Mouse (Mus musculus): ENCODE measurements at regions not wholly inside any gene's neighbourhood (a gene's known extent, or its start where the extent isn't known, plus 50 kb on each side); places are given as distances from the start of the nearest gene placed in this dataset.
"Not testable (repeated sequence)": the region's sequence is repeated elsewhere in the genome, so short reads cannot be mapped to it uniquely, and the experiment has no call there.

DNA sequence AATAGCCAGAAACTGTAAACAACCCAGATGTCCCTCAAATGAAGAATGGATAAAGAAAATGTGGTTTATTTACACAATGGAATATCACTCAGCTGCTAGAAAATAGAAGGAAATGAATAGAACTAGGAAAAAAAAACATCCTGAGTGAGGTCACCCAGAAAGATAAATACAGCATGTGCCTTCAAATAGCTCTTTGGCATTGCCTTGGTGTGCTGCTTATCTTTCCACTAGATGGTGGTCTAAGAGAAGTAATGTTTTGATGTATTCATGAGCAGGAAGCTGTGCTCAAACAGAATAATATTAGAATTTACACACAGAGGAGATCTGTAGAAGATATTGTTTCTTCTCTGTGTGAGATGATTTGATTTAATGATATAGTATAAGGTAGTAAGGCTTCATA is 78.8 kb downstream of the Zfp619 start:
- Histone ChIP-seq H3K4me3 (no peak overlapping the region), H3K4me1 (no peaks in the 10 kb centered on the region), H3K27ac (no peak overlapping the region), H3K9ac (no peak overlapping the region), H3K4me2 (replicated peaks) (no peak overlapping the region), H3K36me3 (no peaks in the 10 kb centered on the region), H3K9me3 (no peaks in the 10 kb centered on the region), H3K27me3 (replicated peaks) (no peaks in the 10 kb centered on the region)
- no peak for ATAC-seq (ENCODE audit: low FRiP score, low read depth)

DNA sequence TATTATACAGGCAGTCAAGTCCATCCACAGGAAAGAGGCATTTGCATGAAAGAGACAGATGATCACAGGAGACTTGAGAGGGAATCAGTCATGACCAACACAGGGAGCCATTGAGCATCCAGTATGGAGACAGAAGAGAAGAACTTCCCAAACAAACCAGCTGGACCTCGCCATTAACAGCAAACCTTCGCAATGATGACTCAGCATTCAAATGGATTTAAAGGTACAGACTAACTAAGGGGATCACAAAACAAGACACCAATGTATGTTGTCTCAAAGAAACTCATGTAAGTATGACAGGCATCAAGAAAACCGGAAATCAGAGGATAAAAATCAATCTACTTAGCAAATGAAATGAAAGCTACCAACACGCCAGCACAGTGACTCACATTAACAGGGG is 96.2 kb downstream of the Zfp619 start:
- Histone ChIP-seq H3K4me1 (no peaks in the 10 kb centered on the region), H3K4me2 (replicated peaks) (no peak overlapping the region), H3K36me3 (no peaks in the 10 kb centered on the region), H3K27me3 (replicated peaks) (no peaks in the 10 kb centered on the region), H3K9ac (no peak overlapping the region), H3K27ac (no peak overlapping the region), H3K9me3 (no peaks in the 10 kb centered on the region), H3K4me3 (no peak overlapping the region)
- WGBS: 81% methylated on average over 4 of the region's 4 CpGs
- no peak for ATAC-seq (ENCODE audit: low FRiP score, low read depth)

DNA sequence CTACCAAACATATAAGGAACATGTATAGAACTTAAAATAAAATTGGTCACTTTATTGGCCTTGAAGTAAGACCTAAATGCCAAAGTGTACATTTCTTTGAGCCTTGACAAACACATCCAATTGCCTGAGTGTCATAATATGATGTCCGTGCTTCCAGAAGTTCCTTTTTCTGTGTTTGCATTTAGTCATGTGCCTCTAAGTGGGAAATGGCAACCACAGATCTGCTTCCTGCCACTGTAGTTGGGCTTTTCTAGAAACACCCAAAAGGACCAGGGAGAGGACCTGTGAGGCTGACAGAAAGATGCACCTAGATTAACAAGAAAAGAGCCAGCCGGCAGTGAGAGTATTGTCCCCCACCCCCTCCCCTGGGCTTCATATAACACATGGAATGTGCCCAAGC is 97.5 kb downstream of the Zfp619 start:
- H3K4me3 ChIP-seq: no peak overlapping the region
- no peaks in the 10 kb centered on the region for H3K4me1 ChIP-seq
- no peaks in the 10 kb centered on the region for H3K27me3 ChIP-seq (replicated peaks)
- H3K27ac ChIP-seq: no peak overlapping the region
- no peaks in the 10 kb centered on the region for H3K9me3 ChIP-seq
- H3K9ac ChIP-seq: no peak overlapping the region
- no peak for ATAC-seq (ENCODE audit: low FRiP score, low read depth)
- H3K4me2 ChIP-seq (replicated peaks): no peak overlapping the region
- H3K36me3 ChIP-seq: no peaks in the 10 kb centered on the region
- WGBS: 93% methylated on average over 2 of the region's 2 CpGs

- H3K36me3 ChIP-seq: no peaks in the 10 kb centered on the region
- no peak overlapping the region for H3K4me3 ChIP-seq
- no peaks in the 10 kb centered on the region for H3K4me1 ChIP-seq
- no peak for ATAC-seq (ENCODE audit: low FRiP score, low read depth)
- no peak overlapping the region for H3K27ac ChIP-seq
- no peaks in the 10 kb centered on the region for H3K9me3 ChIP-seq
- 81% methylated on average over 2 of the region's 2 CpGs for WGBS
- no peak overlapping the region for H3K9ac ChIP-seq
- H3K27me3 ChIP-seq (replicated peaks): no peaks in the 10 kb centered on the region
- no peak overlapping the region for H3K4me2 ChIP-seq (replicated peaks)
Observed at GRCm38 (mm10) chr7:39621796-39622195, 104.2 kb downstream of the Zfp619 start.

DNA sequence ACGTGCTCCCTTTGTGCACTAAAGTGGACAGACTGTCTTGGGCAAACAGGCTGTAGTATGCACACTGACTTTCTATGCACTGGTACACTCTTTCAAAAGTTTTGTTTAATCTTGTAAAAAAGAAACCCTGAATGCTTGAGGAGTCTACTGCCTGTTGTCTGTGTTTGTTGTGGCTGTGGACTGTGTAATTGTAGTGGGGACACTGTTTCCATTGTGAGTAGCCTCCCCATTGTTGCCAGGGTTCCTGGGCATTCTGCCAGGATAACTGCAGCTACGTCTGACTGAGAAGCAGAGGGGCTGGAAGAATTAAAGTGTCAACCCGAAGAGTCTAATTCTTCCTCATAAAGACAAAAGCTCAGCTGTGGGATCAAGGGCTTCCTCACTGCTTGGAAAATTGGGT is 115.3 kb downstream of the Zfp619 start:
- Histone ChIP-seq H3K36me3 (no peaks in the 10 kb centered on the region), H3K27ac (no peak overlapping the region), H3K4me3 (no peak overlapping the region), H3K9me3 (no peaks in the 10 kb centered on the region), H3K9ac (no peak overlapping the region), H3K4me2 (replicated peaks) (no peak overlapping the region), H3K4me1 (no peaks in the 10 kb centered on the region), H3K27me3 (replicated peaks) (no peaks in the 10 kb centered on the region)
- peak; percentile 82 for ATAC-seq (ENCODE audit: low FRiP score, low read depth)
- 30% methylated on average over 3 of the region's 3 CpGs for WGBS

DNA sequence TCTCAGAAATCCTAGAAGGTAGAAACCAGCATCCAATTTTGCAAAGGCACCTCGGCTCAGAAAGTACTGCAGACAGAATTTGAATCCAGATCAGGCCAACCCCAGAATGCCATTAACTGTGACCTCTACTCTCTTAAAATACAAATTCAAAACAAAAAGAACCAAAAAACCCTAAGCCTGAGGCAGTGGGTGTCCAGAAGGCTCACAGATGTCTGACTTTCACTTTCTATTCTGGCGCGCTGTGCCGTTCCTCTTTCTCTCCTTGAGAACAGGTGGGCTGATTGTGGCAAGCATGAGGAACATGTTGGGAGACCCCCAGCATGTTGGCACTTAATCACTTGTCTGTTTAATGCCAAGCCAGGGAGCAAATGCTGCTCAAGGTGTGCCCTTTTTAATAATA is 124.8 kb downstream of the Zfp619 start:
- 88% methylated on average over 4 of the region's 4 CpGs for WGBS
- Histone ChIP-seq H3K4me3 (no peak overlapping the region), H3K4me1 (no peaks in the 10 kb centered on the region), H3K9me3 (no peaks in the 10 kb centered on the region), H3K36me3 (no peaks in the 10 kb centered on the region), H3K27ac (no peak overlapping the region), H3K27me3 (replicated peaks) (no peaks in the 10 kb centered on the region), H3K4me2 (replicated peaks) (no peak overlapping the region), H3K9ac (no peak overlapping the region)
- ATAC-seq (ENCODE audit: low FRiP score, low read depth): no peak

GRCm38 (mm10) chr7:39643323-39643722 is 125.8 kb downstream of the Zfp619 start:
- no peak overlapping the region for H3K27ac ChIP-seq
- H3K9me3 ChIP-seq: no peaks in the 10 kb centered on the region
- no peak overlapping the region for H3K4me2 ChIP-seq (replicated peaks)
- no peaks in the 10 kb centered on the region for H3K27me3 ChIP-seq (replicated peaks)
- no peak overlapping the region for H3K4me3 ChIP-seq
- ATAC-seq (ENCODE audit: low FRiP score, low read depth): no peak
- 60% methylated on average over 1 of the region's 1 CpGs for WGBS
- H3K36me3 ChIP-seq: no peaks in the 10 kb centered on the region
- H3K4me1 ChIP-seq: no peaks in the 10 kb centered on the region
- H3K9ac ChIP-seq: no peak overlapping the region

DNA sequence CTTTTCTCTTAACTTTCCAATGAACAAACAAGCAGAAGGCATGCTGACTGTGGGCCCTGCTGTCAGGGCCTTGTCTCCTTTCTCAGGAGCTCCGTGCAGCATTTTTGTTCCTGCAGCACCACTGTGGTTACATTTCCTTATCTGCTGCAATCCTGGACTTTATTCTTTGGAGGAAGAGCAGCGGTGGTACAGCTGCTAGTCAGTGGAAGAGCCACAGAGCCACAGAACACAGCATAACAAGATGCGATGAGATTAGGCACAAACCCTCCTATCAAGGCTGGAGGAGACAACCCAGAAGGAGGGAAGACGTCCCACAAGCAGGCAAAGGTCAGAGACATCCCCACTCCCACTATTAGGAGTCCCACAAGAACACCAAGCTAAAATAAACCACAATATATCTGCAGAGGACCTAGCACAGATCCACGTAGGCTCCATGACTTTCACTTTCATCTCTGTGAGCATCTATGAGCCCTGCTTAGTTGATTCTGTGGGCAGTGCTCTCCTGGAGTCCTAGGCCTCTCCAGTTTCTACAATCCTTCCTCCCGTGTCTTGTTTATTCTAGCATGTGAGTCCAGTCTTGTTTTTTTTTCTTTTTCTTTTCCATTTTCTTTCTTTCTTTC is 133.0 kb downstream of the Zfp619 start:
- H3K4me3 ChIP-seq: no peak overlapping the region
- H3K4me2 ChIP-seq (replicated peaks): no peak overlapping the region
- H3K36me3 ChIP-seq: no peaks in the 10 kb centered on the region
- no peaks in the 10 kb centered on the region for H3K4me1 ChIP-seq
- no peaks in the 10 kb centered on the region for H3K27me3 ChIP-seq (replicated peaks)
- no peak overlapping the region for H3K27ac ChIP-seq
- H3K9me3 ChIP-seq: no peaks in the 10 kb centered on the region
- 77% methylated on average over 6 of the region's 6 CpGs for WGBS
- no peak for ATAC-seq (ENCODE audit: low FRiP score, low read depth)
- no peak overlapping the region for H3K9ac ChIP-seq

DNA sequence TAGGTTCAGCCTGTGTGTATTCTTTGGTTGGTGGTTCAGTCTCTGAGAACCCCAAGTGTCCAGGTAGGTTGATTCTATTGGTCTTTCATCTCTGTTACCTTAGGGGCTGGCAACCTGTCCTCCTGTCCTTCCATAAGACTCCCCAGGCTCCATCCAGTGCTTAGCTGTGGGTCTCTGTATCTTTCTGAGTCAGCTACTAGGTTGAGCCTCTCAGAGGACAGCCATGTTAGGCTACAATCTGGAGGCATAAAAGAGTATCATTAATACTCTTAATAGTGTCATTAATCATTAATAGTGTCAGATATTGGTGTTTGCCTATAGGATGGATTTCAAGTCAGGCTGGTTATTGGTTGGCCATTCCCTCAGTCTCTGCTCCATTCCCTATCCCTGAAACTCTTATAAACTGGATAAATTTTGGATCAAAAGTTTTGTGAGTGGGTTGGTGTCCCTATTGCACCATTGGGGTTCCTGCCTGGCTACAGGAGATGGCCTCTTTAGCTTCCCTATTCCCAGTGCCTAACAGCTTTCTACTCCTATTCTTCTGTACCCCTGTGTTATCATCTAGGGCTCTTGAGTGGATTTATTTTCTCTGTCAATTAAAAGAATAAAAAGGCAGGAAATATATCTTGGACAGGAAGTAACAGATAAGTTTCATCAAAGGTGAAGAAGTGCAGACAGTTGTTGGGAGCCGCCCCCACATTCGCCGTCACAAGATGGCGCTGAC is 137.2 kb downstream of the Zfp619 start:
- H3K4me1 ChIP-seq: peaks cover 4% of the 10 kb centered on the region; the same call in 1 of the 2 replicates
- H3K27me3 ChIP-seq (replicated peaks): no peaks in the 10 kb centered on the region
- H3K9me3 ChIP-seq: no peaks in the 10 kb centered on the region
- WGBS: 17% methylated on average over 4 of the region's 4 CpGs
- no peak overlapping the region for H3K4me3 ChIP-seq
- H3K9ac ChIP-seq: no peak overlapping the region
- no peaks in the 10 kb centered on the region for H3K36me3 ChIP-seq
- no peak overlapping the region for H3K27ac ChIP-seq
- H3K4me2 ChIP-seq (replicated peaks): peak overlapping the region; percentile 34
- ATAC-seq (ENCODE audit: low FRiP score, low read depth): peak; percentile 63

DNA sequence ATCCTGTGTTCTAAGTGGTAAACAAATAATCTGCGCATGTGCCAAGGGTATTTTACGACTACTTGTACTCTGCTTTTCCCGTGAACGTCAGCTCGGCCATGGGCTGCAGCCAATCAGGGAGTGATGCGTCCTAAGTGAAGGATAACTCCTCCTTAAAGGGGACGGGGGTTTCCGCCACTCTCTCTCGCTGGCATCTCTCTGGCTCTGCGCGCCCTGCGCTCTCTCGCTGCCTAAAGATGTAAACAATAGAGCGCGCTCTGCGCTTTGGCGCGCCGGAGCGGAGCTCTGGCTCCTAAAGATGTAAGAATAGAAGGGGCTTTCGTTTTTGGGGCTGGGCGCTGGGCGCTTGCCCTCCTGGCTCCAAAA is 137.7 kb downstream of the Zfp619 start:
- not testable (repeated sequence) for H3K27me3 ChIP-seq (replicated peaks); H3K4me1 ChIP-seq; H3K36me3 ChIP-seq; H3K9me3 ChIP-seq
- H3K9ac ChIP-seq: peak overlapping the region; percentile 61
- 23% methylated on average over 23 of the region's 23 CpGs for WGBS
- 0 out of 2 replicates have a peak overlapping the region, but pooled peaks have one; percentile 59 for H3K27ac ChIP-seq
- H3K4me2 ChIP-seq (replicated peaks): peak overlapping the region; percentile 62
- peak; percentile 87 for ATAC-seq (ENCODE audit: low FRiP score, low read depth)
- H3K4me3 ChIP-seq: peak overlapping the region; percentile 40

DNA sequence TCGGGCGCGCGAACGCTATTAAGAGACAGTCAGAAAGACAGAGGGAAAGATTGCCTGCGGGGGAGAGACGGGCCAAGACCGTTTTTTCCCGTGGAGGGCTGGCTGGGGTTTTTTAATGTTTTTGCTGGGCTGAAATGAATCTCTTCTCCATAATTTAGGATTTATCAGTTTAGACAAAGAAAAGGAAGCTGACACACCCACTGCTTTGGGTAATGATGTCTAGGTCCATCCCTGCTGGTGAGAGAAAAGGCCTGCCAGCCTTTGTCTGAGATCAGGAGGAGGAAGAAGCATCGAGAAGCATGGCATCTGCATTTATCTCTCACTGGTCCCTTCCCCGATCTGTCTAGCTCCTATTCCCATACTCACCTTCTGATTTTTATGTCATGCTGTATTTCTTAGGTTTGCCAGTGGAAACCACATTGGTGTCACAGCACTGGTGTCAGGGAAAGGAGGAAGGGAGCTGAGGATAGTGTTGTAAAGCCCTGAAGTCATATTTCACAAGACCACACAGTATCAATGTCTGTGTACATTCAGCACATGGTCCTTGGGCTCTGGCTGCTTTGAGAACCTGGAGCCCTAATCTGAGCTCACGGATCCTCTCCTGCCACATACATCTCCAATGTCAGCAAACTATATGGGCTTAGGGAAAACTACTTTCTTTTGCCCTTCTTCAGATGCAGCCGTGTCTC is 138.3 kb downstream of the Zfp619 start:
- ATAC-seq (ENCODE audit: low FRiP score, low read depth): peak; percentile 72
- WGBS: 30% methylated on average over 13 of the region's 13 CpGs
- H3K4me1 ChIP-seq: peaks cover 4% of the 10 kb centered on the region; the same call in 1 of the 2 replicates

GRCm38 (mm10) chr7:39659597-39659996 is 142.0 kb downstream of the Zfp619 start:
- H3K9me3 ChIP-seq: no peaks in the 10 kb centered on the region
- no peak overlapping the region for H3K9ac ChIP-seq
- no peaks in the 10 kb centered on the region for H3K27me3 ChIP-seq (replicated peaks)
- no peak overlapping the region for H3K4me3 ChIP-seq
- no peaks in the 10 kb centered on the region for H3K36me3 ChIP-seq
- WGBS: 44% methylated on average over 5 of the region's 5 CpGs
- no peak for ATAC-seq (ENCODE audit: low FRiP score, low read depth)
- H3K4me2 ChIP-seq (replicated peaks): no peak overlapping the region
- H3K4me1 ChIP-seq: peaks cover 4% of the 10 kb centered on the region; the same call in 1 of the 2 replicates
- H3K27ac ChIP-seq: no peak overlapping the region

More for the DNA sequence above, 138.3 kb downstream of the Zfp619 start:
- Histone ChIP-seq H3K27ac (peak overlapping the region; percentile 59), H3K4me3 (peak overlapping the region; percentile 40), H3K4me2 (replicated peaks) (peak overlapping the region; percentile 62), H3K9ac (peak overlapping the region; percentile 61), H3K27me3 (replicated peaks) (no peaks in the 10 kb centered on the region), H3K9me3 (no peaks in the 10 kb centered on the region), H3K36me3 (no peaks in the 10 kb centered on the region)

Measured in neural tube, embryonic 12.5 days (tissue).